Mouse (Mus musculus): ENCODE measurements around the gene Fank1. TPM values are rescaled to one million over a fixed set of nuclear protein-coding genes. Genes with fewer than 3 reads are reported as not detected.

Gene Fank1
- polyA plus RNA-seq, 2 experiments from 2014 or later: not detected

GRCm38 (mm10) chr7:133909833-133910375 lies 133.2 kb downstream of the Fank1 start:
- ATAC-seq: no peak

DNA sequence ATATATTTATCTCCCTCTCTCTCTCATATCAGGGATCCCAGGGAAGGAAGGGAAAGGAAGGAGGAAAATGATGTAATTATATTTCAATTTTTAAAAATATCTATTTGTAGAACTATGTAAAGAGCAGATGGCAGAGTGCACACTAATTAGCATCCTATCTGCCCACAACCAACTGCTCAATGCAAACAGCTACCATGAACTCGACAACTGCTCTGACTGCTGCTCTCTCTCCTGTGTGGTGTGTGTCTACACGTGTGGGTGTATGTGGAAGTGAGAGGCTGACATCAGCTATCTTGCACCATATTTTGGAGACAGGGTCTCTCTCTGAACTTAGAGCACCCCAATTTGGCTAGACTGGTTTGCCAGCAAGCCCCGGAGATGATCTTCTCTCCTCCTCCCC lies 135.2 kb downstream of the Fank1 start:
- ATAC-seq: no peak

GRCm38 (mm10) chr7:133916230-133916629 lies 139.6 kb downstream of the Fank1 start:
- no peak for ATAC-seq

- no peak for ATAC-seq
Observed at GRCm38 (mm10) chr7:133919306-133919705, 142.6 kb downstream of the Fank1 start.

DNA sequence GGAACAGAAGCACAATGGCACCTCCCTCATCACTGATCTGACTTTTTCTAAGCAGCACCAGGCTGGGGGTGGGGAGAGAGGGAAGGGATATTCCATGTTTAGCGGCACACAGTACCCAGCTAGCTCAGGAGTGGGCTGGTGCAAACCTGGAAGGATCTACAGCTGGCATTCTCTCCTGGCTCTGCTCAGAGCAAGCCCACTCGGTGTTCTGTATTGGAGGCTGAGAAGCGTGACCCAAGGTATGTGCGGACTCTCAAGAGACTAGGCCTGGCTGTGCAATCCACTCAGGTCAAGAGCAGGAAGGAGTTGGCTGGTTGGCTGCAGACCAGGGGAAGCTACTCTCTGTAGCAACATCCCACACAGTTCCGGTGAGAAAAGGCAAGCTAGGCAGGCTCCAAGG lies 143.3 kb downstream of the Fank1 start:
- ATAC-seq: no peak

- no peak for ATAC-seq
Observed at GRCm38 (mm10) chr7:133920724-133921123, 144.1 kb downstream of the Fank1 start.

- ATAC-seq: no peak
Observed at GRCm38 (mm10) chr7:133921291-133921690, 144.6 kb downstream of the Fank1 start.

DNA sequence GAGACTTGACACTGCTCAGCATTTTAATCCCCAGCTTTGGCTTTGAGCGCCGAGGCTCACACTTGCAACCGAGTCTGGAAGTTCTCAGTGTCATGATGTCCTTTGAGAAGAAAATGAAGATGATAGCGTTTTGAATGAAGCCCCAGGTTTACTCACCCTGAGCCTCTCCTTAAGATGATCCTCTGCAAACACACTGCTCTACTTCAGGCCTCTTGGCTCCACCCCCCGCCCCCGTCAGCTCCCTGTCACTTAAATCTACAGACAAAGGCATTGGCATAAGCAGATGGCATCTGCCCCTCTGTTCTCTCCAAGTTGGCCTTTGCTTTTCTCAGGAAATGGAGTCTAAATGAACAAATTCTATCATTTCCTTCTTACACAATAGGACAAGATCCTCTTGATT lies 147.3 kb downstream of the Fank1 start:
- ATAC-seq: no peak

- ATAC-seq: no peak
Observed at GRCm38 (mm10) chr7:133925771-133926170, 149.1 kb downstream of the Fank1 start.

- no peak for ATAC-seq
Observed at GRCm38 (mm10) chr7:133928981-133929380, 152.3 kb downstream of the Fank1 start.

Other genes with a start within 250 kb of the Fank1 start
- gene Tex36, start 174.7 kb upstream of the Fank1 start, polyA plus RNA-seq (2017; shearing (Covaris generic)): not detected
- 10 to 100 TPM; 16.4 to 18.5 TPM for gene Edrf1, start 139.3 kb upstream of the Fank1 start, polyA plus RNA-seq (2017; shearing (Covaris generic))
- gene Mmp21, start 96.8 kb upstream of the Fank1 start, polyA plus RNA-seq (2017; shearing (Covaris generic)): under 1 TPM in 1 of 2 experiments, not detected in 1; 0.47 TPM
- gene Bccip, start 67.5 kb upstream of the Fank1 start, polyA plus RNA-seq (2017; shearing (Covaris generic)): 100 to 1,000 TPM; 159 to 194 TPM
- 10 to 100 TPM; 37.8 to 38.8 TPM for gene Uros, start 66.8 kb upstream of the Fank1 start, polyA plus RNA-seq (2017; shearing (Covaris generic))
- gene Dhx32, start 5.9 kb downstream of the Fank1 start, polyA plus RNA-seq (2017; shearing (Covaris generic)): 1 to 10 TPM; 9.1 to 9.4 TPM